Mouse (Mus musculus): ENCODE measurements around the gene Tnr. TPM values are rescaled to one million over a fixed set of nuclear protein-coding genes. Genes with fewer than 3 reads are reported as not detected.

The Tnr gene
- polyA plus RNA-seq, 1 experiment from 2014 or later = 1.7 TPM

- WGBS = 45% methylated on average over 3 of the region's 3 CpGs
- H3K4me2 ChIP-seq (ENCODE audit: low read length) = no peak overlapping the region
- DNase-seq (ENCODE audit: low spot score) = no peak
Observed at GRCm38 (mm10) chr1:159809493-159809892, 285.9 kb downstream of the Tnr start.

GRCm38 (mm10) chr1:159811805-159812204 is 288.2 kb downstream of the Tnr start:
- no peaks in the 10 kb centered on the region for H3K36me3 ChIP-seq (ENCODE audit: control insufficient read depth, insufficient read depth, low read length)
- WGBS = 88% methylated on average over 2 of the region's 2 CpGs
- no peak overlapping the region for H3K9ac ChIP-seq (ENCODE audit: low read length)
- H3K4me1 ChIP-seq (replicated peaks; ENCODE audit: control insufficient read depth, insufficient read depth, low read length) = peaks cover 12% of the 10 kb centered on the region; the same call in 1 of the 2 replicates
- H3K27me3 ChIP-seq (replicated peaks; ENCODE audit: control insufficient read depth, insufficient read depth, low read length) = no peaks in the 10 kb centered on the region
- H3K9me3 ChIP-seq (ENCODE audit: control insufficient read depth, low read length) = no peaks in the 10 kb centered on the region
- ATAC-seq (replicated peaks; ENCODE audit: low FRiP score, low TSS enrichment, low read depth) = no peak
- no peak overlapping the region for H3K27ac ChIP-seq (ENCODE audit: low read depth)
- no peak for DNase-seq (ENCODE audit: low spot score)
- no peak overlapping the region for H3K4me3 ChIP-seq (ENCODE audit: low read depth, low read length)
- H3K4me2 ChIP-seq (ENCODE audit: low read length) = no peak overlapping the region

More at GRCm38 (mm10) chr1:159809493-159809892, 285.9 kb downstream of the Tnr start:
- Histone ChIP-seq H3K27ac (ENCODE audit: low read depth) (no peak overlapping the region), H3K36me3 (ENCODE audit: control insufficient read depth, insufficient read depth, low read length) (no peaks in the 10 kb centered on the region), H3K9me3 (ENCODE audit: control insufficient read depth, low read length) (no peaks in the 10 kb centered on the region), H3K4me3 (ENCODE audit: low read depth, low read length) (no peak overlapping the region), H3K27me3 (replicated peaks; ENCODE audit: control insufficient read depth, insufficient read depth, low read length) (no peaks in the 10 kb centered on the region), H3K4me1 (replicated peaks; ENCODE audit: control insufficient read depth, insufficient read depth, low read length) (peaks cover 2% of the 10 kb centered on the region; the same call in 1 of the 2 replicates), H3K9ac (ENCODE audit: low read length) (no peak overlapping the region)
- ATAC-seq (replicated peaks; ENCODE audit: low FRiP score, low TSS enrichment, low read depth) = no peak

- ATAC-seq (replicated peaks; ENCODE audit: low FRiP score, low TSS enrichment, low read depth) (0 out of 2 replicates have a peak, but pooled peaks have one; percentile 31), DNase-seq (ENCODE audit: low spot score) (no peak)
- Histone ChIP-seq H3K4me1 (replicated peaks; ENCODE audit: control insufficient read depth, insufficient read depth, low read length) (peaks cover 12% of the 10 kb centered on the region; the same call in 1 of the 2 replicates), H3K27me3 (replicated peaks; ENCODE audit: control insufficient read depth, insufficient read depth, low read length) (no peaks in the 10 kb centered on the region), H3K36me3 (ENCODE audit: control insufficient read depth, insufficient read depth, low read length) (no peaks in the 10 kb centered on the region), H3K4me3 (ENCODE audit: low read depth, low read length) (no peak overlapping the region), H3K9me3 (ENCODE audit: control insufficient read depth, low read length) (no peaks in the 10 kb centered on the region), H3K4me2 (ENCODE audit: low read length) (peak overlapping the region; percentile 15; the same call in 1 of the 2 replicates), H3K9ac (ENCODE audit: low read length) (no peak overlapping the region), H3K27ac (ENCODE audit: low read depth) (no peak overlapping the region)
- WGBS = 11% methylated on average over 8 of the region's 8 CpGs
Observed at GRCm38 (mm10) chr1:159812820-159813411, 289.3 kb downstream of the Tnr start.

DNA sequence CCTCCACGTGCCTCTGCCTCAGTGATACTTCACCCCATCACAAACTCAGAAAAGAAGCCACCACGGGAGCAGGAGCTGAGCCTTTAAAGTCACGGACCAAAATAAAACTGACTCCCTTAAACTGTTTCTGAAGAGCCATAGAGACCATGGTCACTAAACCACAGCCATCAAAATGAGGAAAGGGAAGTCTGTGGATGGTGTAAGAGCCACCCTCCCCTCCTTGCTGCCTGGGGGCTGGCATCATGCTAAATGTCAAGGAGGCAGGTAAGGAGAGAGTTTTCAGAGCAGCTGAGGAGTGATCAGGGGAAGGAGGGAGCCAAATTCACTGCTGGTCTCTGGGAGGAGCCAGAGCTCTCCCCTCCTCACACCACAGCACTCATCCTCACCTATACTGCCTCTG is 290.8 kb downstream of the Tnr start:
- no peak overlapping the region for H3K4me3 ChIP-seq (ENCODE audit: low read depth, low read length)
- ATAC-seq (replicated peaks; ENCODE audit: low FRiP score, low TSS enrichment, low read depth) (no peak), DNase-seq (ENCODE audit: low spot score) (no peak)
- H3K4me1 ChIP-seq (replicated peaks; ENCODE audit: control insufficient read depth, insufficient read depth, low read length) = peaks cover 12% of the 10 kb centered on the region; the same call in 1 of the 2 replicates
- no peak overlapping the region for H3K9ac ChIP-seq (ENCODE audit: low read length)
- no peaks in the 10 kb centered on the region for H3K9me3 ChIP-seq (ENCODE audit: control insufficient read depth, low read length)
- H3K27me3 ChIP-seq (replicated peaks; ENCODE audit: control insufficient read depth, insufficient read depth, low read length) = no peaks in the 10 kb centered on the region
- no peaks in the 10 kb centered on the region for H3K36me3 ChIP-seq (ENCODE audit: control insufficient read depth, insufficient read depth, low read length)
- 45% methylated on average over 3 of the region's 3 CpGs for whole genome bisulfite sequencing
- no peak overlapping the region for H3K4me2 ChIP-seq (ENCODE audit: low read length)
- no peak overlapping the region for H3K27ac ChIP-seq (ENCODE audit: low read depth)

DNA sequence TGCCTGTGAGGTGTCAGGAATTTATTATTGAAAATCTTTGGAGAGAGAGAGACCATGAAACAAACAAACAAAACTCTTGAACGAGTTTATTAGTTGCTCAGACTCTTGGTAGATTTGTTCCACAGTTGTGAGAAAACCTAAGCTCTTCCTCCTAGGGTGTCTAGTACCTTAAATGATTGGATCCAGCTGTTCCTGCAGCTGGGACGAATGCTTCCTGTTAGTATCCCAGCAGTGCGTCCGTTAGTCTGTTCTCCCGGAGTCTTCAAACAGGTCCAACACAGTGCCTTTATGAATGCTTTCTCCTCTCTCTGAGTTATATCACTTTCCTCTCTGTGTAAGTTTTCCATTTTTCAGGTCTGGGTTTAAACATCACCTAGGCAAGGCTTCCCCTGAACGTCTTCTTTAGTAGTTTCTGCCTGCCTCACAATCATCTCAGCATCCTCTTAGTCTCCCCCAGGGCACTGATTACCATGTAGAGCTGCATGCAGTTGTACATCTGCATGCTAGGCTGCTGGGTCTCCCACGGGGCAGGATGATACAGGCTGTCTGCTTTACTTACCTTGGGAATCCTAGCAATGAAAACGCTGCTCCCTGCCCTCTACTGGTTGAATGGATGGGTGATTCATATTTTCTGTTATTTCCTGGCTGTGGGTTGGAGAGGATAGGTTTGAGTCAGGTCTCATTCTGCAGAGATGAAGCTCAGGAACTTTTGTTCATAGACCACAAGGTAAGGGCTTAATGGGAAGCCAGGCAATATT is 293.2 kb downstream of the Tnr start:
- Histone ChIP-seq H3K4me1 (replicated peaks; ENCODE audit: control insufficient read depth, insufficient read depth, low read length) (peaks cover 12% of the 10 kb centered on the region; the same call in 1 of the 2 replicates), H3K4me3 (ENCODE audit: low read depth, low read length) (no peak overlapping the region), H3K36me3 (ENCODE audit: control insufficient read depth, insufficient read depth, low read length) (no peaks in the 10 kb centered on the region), H3K9me3 (ENCODE audit: control insufficient read depth, low read length) (no peaks in the 10 kb centered on the region), H3K27me3 (replicated peaks; ENCODE audit: control insufficient read depth, insufficient read depth, low read length) (no peaks in the 10 kb centered on the region), H3K9ac (ENCODE audit: low read length) (no peak overlapping the region), H3K4me2 (ENCODE audit: low read length) (peak overlapping the region; percentile 21; the same call in 1 of the 2 replicates), H3K27ac (ENCODE audit: low read depth) (peak overlapping the region; percentile 36; the same call in 1 of the 2 replicates)
- no peak for DNase-seq (ENCODE audit: low spot score)
- WGBS = 18% methylated on average over 8 of the region's 8 CpGs
- ATAC-seq (replicated peaks; ENCODE audit: low FRiP score, low TSS enrichment, low read depth) = peak; percentile 77

DNA sequence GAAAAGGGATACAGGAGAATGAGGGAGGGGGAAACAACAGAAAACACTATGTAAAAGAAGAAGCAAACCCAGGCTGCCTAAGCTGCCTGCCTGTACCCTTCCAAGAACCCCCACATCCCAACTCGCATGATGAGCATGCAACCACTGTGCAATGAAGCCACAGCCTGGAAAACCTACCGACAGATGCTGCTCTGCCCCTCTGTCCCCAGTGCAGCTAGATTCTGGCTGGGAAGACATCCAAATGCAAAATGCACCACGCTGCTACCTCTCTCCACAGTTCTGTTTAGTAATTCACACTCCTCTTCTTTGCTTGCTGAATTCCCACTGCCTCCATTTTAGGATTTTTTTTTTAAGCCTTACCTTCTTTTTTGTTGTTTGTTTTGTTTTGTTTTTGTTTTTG is 295.9 kb downstream of the Tnr start:
- H3K4me3 ChIP-seq (ENCODE audit: low read depth, low read length) = no peak overlapping the region
- H3K27ac ChIP-seq (ENCODE audit: low read depth) = no peak overlapping the region
- no peaks in the 10 kb centered on the region for H3K9me3 ChIP-seq (ENCODE audit: control insufficient read depth, low read length)
- 0 out of 2 replicates have a peak, but pooled peaks cover 9% of the 10 kb centered on the region for H3K4me1 ChIP-seq (replicated peaks; ENCODE audit: control insufficient read depth, insufficient read depth, low read length)
- H3K9ac ChIP-seq (ENCODE audit: low read length) = no peak overlapping the region
- H3K36me3 ChIP-seq (ENCODE audit: control insufficient read depth, insufficient read depth, low read length) = no peaks in the 10 kb centered on the region
- no peaks in the 10 kb centered on the region for H3K27me3 ChIP-seq (replicated peaks; ENCODE audit: control insufficient read depth, insufficient read depth, low read length)
- ATAC-seq (replicated peaks; ENCODE audit: low FRiP score, low TSS enrichment, low read depth) (no peak), DNase-seq (ENCODE audit: low spot score) (no peak)
- 39% methylated on average over 3 of the region's 3 CpGs for WGBS
- H3K4me2 ChIP-seq (ENCODE audit: low read length) = no peak overlapping the region

DNA sequence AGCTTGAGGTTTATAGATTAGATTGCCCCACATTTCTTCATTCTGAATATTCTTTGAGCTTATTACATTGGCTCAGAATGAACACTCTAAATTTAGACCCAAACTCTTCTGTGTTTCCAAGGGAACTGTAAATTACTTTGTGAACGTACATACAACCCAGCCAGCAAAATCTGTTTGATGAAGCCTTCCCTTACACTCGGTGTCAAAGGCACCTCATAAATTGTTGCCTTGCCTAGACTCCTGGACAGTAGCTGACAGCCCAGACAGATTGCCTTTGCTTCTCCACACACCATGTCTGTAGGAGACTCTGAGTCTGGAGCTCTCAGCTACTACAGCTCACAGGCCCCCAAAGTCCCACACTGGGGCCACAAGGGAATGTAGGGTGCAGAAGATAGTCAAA is 298.8 kb downstream of the Tnr start:
- Histone ChIP-seq H3K36me3 (ENCODE audit: control insufficient read depth, insufficient read depth, low read length) (no peaks in the 10 kb centered on the region), H3K27me3 (replicated peaks; ENCODE audit: control insufficient read depth, insufficient read depth, low read length) (no peaks in the 10 kb centered on the region), H3K4me2 (ENCODE audit: low read length) (no peak overlapping the region), H3K4me3 (ENCODE audit: low read depth, low read length) (no peak overlapping the region), H3K4me1 (replicated peaks; ENCODE audit: control insufficient read depth, insufficient read depth, low read length) (no peaks in the 10 kb centered on the region), H3K9ac (ENCODE audit: low read length) (no peak overlapping the region), H3K9me3 (ENCODE audit: control insufficient read depth, low read length) (no peaks in the 10 kb centered on the region), H3K27ac (ENCODE audit: low read depth) (no peak overlapping the region)
- DNase-seq (ENCODE audit: low spot score) (no peak), ATAC-seq (replicated peaks; ENCODE audit: low FRiP score, low TSS enrichment, low read depth) (no peak)
- WGBS = 48% methylated on average over 2 of the region's 2 CpGs

DNA sequence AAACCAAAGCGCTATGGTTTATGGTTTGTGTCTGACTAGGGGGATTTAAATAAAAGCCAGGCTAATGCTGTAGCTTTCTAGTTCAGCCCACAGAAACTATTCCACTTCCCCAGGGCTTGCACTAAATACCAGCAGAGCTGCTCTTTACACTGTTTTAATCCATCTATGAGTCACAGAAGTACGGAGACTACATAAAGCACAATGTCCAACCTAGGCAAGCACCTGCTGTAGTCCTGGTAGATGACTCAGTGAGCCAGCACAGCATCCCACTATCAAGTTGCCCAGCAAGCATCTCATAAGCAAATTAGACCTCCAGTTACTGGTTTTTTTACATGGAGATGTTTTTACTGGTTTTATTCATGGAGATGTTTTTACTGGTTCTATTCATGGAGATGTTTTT is 305.0 kb downstream of the Tnr start:
- Histone ChIP-seq H3K27me3 (replicated peaks; ENCODE audit: control insufficient read depth, insufficient read depth, low read length) (no peaks in the 10 kb centered on the region), H3K9ac (ENCODE audit: low read length) (no peak overlapping the region), H3K4me2 (ENCODE audit: low read length) (no peak overlapping the region), H3K4me1 (replicated peaks; ENCODE audit: control insufficient read depth, insufficient read depth, low read length) (no peaks in the 10 kb centered on the region), H3K9me3 (ENCODE audit: control insufficient read depth, low read length) (no peaks in the 10 kb centered on the region), H3K27ac (ENCODE audit: low read depth) (no peak overlapping the region), H3K36me3 (ENCODE audit: control insufficient read depth, insufficient read depth, low read length) (no peaks in the 10 kb centered on the region), H3K4me3 (ENCODE audit: low read depth, low read length) (no peak overlapping the region)
- WGBS = 68% methylated on average over 2 of the region's 2 CpGs
- ATAC-seq (replicated peaks; ENCODE audit: low FRiP score, low TSS enrichment, low read depth) (no peak), DNase-seq (ENCODE audit: low spot score) (no peak)

All from intestine, embryonic 14.5 days (tissue).